Mouse (Mus musculus): ENCODE results near the gene Cyp2c29.

DNA sequence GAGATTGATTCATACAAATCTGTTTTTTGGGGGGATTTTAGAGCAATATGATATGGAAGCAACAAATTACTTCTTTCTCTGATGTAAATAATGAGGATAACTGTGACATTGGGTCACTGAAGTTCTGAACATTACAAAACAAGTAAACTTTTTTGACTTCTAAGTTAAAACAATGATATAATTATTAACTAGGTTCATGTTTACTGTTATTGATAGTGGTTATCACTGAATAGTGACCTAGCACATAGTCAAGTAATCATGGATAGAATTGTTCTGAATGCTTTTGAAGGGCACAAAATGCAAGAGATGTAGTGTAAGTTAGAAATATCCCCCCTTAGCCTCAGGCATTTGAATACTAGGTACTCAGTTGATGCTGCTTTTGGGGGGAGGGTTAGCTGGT, 16.4 kb downstream of the Cyp2c29 start:
- no peak for TF ChIP-seq CTCF (IDR thresholded peaks at IDR 0.05; ENCODE audit: low read depth)
- no peak for TF ChIP-seq EP300 (IDR thresholded peaks at IDR 0.05; ENCODE audit: low read depth)
